Mouse (Mus musculus): ENCODE results near the gene Adcyap1r1. TPM values are rescaled to one million over a fixed set of nuclear protein-coding genes. Genes with fewer than 3 reads are reported as not detected.

Adcyap1r1 gene
- polyA plus RNA-seq, 1 experiment from 2014 or later: 0.31 TPM

- no peaks in the 10 kb centered on the region for H3K27me3 ChIP-seq
- POLR2A ChIA-PET: interaction anchor here (1.2 kb wide), 1 partner anchor 20 kb away, joined by 4 read pairs; no protein-coding TSS in a partner anchor
- in situ Hi-C loops (cut with MboI; ENCODE audit: low pct_unique_long_range_greater_than_20kb): no loop called here
- ATAC-seq: no peak
- DNase-seq (ENCODE audit: low read depth, low spot score): no peak
- CTCF ChIA-PET: interaction anchor here (1.3 kb wide), 1 partner anchor 11 kb away, joined by 3 read pairs; no protein-coding TSS in a partner anchor
- TF ChIP-seq CTCF (IDR thresholded peaks at IDR 0.05): no peak
These were observed 12.2 kb downstream of the Adcyap1r1 start for GRCm38 (mm10) chr6:55463966-55464365.

GRCm38 (mm10) chr6:55465311-55465710, 13.5 kb downstream of the Adcyap1r1 start:
- CTCF ChIA-PET: interaction anchor here (2.4 kb wide), 1 partner anchor 40 kb away, joined by 8 read pairs; no protein-coding TSS in a partner anchor
- POLR2A ChIA-PET: no interaction called here
- DNase-seq (ENCODE audit: low read depth, low spot score): no peak
- ATAC-seq: no peak
- in situ Hi-C loops (cut with MboI; ENCODE audit: low pct_unique_long_range_greater_than_20kb): no loop called here
- no peak for TF ChIP-seq CTCF (IDR thresholded peaks at IDR 0.05)
- H3K27me3 ChIP-seq: no peaks in the 10 kb centered on the region

- ATAC-seq (no peak), DNase-seq (ENCODE audit: low read depth, low spot score) (no peak)
- POLR2A ChIA-PET: no interaction called here
- H3K27me3 ChIP-seq: peaks cover 3% of the 10 kb centered on the region
- CTCF ChIA-PET: interaction anchor here (2.4 kb wide), 1 partner anchor 39 kb away, joined by 8 read pairs; no protein-coding TSS in a partner anchor
- in situ Hi-C loops (cut with MboI; ENCODE audit: low pct_unique_long_range_greater_than_20kb): no loop called here
- no peak for TF ChIP-seq CTCF (IDR thresholded peaks at IDR 0.05)
These were observed 14.6 kb downstream of the Adcyap1r1 start for GRCm38 (mm10) chr6:55466301-55466761.

GRCm38 (mm10) chr6:55470691-55471090, 18.9 kb downstream of the Adcyap1r1 start:
- in situ Hi-C loops (cut with MboI; ENCODE audit: low pct_unique_long_range_greater_than_20kb): no loop called here
- POLR2A ChIA-PET: no interaction called here
- CTCF ChIA-PET: interaction anchor here (1.1 kb wide), 1 partner anchor 10 kb away, joined by 3 read pairs; no protein-coding TSS in a partner anchor
- ATAC-seq (no peak), DNase-seq (ENCODE audit: low read depth, low spot score) (no peak)
- peaks cover 7% of the 10 kb centered on the region for H3K27me3 ChIP-seq
- no peak for TF ChIP-seq CTCF (IDR thresholded peaks at IDR 0.05)

GRCm38 (mm10) chr6:55472381-55472780, 20.6 kb downstream of the Adcyap1r1 start:
- H3K27me3 ChIP-seq: peaks cover 7% of the 10 kb centered on the region
- TF ChIP-seq CTCF (IDR thresholded peaks at IDR 0.05): no peak
- DNase-seq (ENCODE audit: low read depth, low spot score) (no peak), ATAC-seq (no peak)
- CTCF ChIA-PET: no interaction called here
- POLR2A ChIA-PET: no interaction called here
- in situ Hi-C loops (cut with MboI; ENCODE audit: low pct_unique_long_range_greater_than_20kb): no loop called here

GRCm38 (mm10) chr6:55480988-55481387, 29.2 kb downstream of the Adcyap1r1 start:
- DNase-seq (ENCODE audit: low read depth, low spot score) (no peak), ATAC-seq (no peak)
- in situ Hi-C loops (cut with MboI; ENCODE audit: low pct_unique_long_range_greater_than_20kb): no loop called here
- H3K27me3 ChIP-seq: peaks cover 9% of the 10 kb centered on the region
- ChIA-PET CTCF (no interaction called here), POLR2A (no interaction called here)
- TF ChIP-seq CTCF (IDR thresholded peaks at IDR 0.05): no peak

- in situ Hi-C loops (cut with MboI; ENCODE audit: low pct_unique_long_range_greater_than_20kb): no loop called here
- H3K27me3 ChIP-seq: peaks cover 9% of the 10 kb centered on the region
- DNase-seq (ENCODE audit: low read depth, low spot score): no peak
- POLR2A ChIA-PET: no interaction called here
- no peak for TF ChIP-seq CTCF (IDR thresholded peaks at IDR 0.05)
- CTCF ChIA-PET: no interaction called here
- ATAC-seq: no peak
These were observed 30.7 kb downstream of the Adcyap1r1 start for GRCm38 (mm10) chr6:55482471-55482870.

- CTCF ChIA-PET: no interaction called here
- H3K27me3 ChIP-seq: peaks cover 9% of the 10 kb centered on the region
- in situ Hi-C loops (cut with MboI; ENCODE audit: low pct_unique_long_range_greater_than_20kb): no loop called here
- TF ChIP-seq CTCF (IDR thresholded peaks at IDR 0.05): no peak
- ATAC-seq (no peak), DNase-seq (ENCODE audit: low read depth, low spot score) (no peak)
- POLR2A ChIA-PET: interaction anchor here (1.0 kb wide), 1 partner anchor 20 kb away, joined by 4 read pairs; no protein-coding TSS in a partner anchor
These were observed 31.6 kb downstream of the Adcyap1r1 start for GRCm38 (mm10) chr6:55483360-55483759.

- H3K27me3 ChIP-seq: peaks cover 9% of the 10 kb centered on the region
- TF ChIP-seq CTCF (IDR thresholded peaks at IDR 0.05): no peak
- ChIA-PET POLR2A (interaction anchor here (1.0 kb wide), 1 partner anchor 21 kb away, joined by 4 read pairs; no protein-coding TSS in a partner anchor), CTCF (no interaction called here)
- DNase-seq (ENCODE audit: low read depth, low spot score): no peak
- no peak for ATAC-seq
- in situ Hi-C loops (cut with MboI; ENCODE audit: low pct_unique_long_range_greater_than_20kb): no loop called here
These were observed 32.4 kb downstream of the Adcyap1r1 start for GRCm38 (mm10) chr6:55484224-55484623.

- peaks cover 4% of the 10 kb centered on the region for H3K27me3 ChIP-seq
- no peak for TF ChIP-seq CTCF (IDR thresholded peaks at IDR 0.05)
- DNase-seq (ENCODE audit: low read depth, low spot score): no peak
- ChIA-PET CTCF (interaction anchor here (2.6 kb wide), 1 partner anchor 20 kb away, joined by 6 read pairs; no protein-coding TSS in a partner anchor), POLR2A (no interaction called here)
- in situ Hi-C loops (cut with MboI; ENCODE audit: low pct_unique_long_range_greater_than_20kb): no loop called here
- no peak for ATAC-seq
These were observed 33.4 kb downstream of the Adcyap1r1 start for GRCm38 (mm10) chr6:55485216-55485615.

GRCm38 (mm10) chr6:55487726-55488125, 35.9 kb downstream of the Adcyap1r1 start:
- no peak for DNase-seq (ENCODE audit: low read depth, low spot score)
- no peaks in the 10 kb centered on the region for H3K27me3 ChIP-seq
- ChIA-PET CTCF (interaction anchor here (0.9 to 1.7 kb wide), 2 partner anchors 24 to 32 kb away, joined by 3 to 7 read pairs; no protein-coding TSS in a partner anchor), POLR2A (no interaction called here)
- ATAC-seq: no peak
- in situ Hi-C loops (cut with MboI; ENCODE audit: low pct_unique_long_range_greater_than_20kb): no loop called here
- TF ChIP-seq CTCF (IDR thresholded peaks at IDR 0.05): no peak
